Mouse (Mus musculus): ENCODE data around the gene Ola1. TPM values are rescaled to one million over a fixed set of nuclear protein-coding genes. Genes with fewer than 3 reads are reported as not detected.

Gene Ola1
- 105 and 115 TPM in 2 replicates for polyA plus RNA-seq (2015; fragmentation: Nextera tagmentation; extraction: Ambion mirVana)

GRCm38 (mm10) chr2:73218913-73219312 lies at the start of gene Ola1:
Gene Ola1, minus strand, starts transcription at chr2:73218924.

Other genes starting within 250 kb of the Ola1 start
- 26.8 and 30.5 TPM in 2 replicates for gene Sp3, start 238.5 kb downstream of the Ola1 start, polyA plus RNA-seq (2015; fragmentation: Nextera tagmentation; extraction: Ambion mirVana)
- gene Gm11084, start 232.2 kb downstream of the Ola1 start, polyA plus RNA-seq (2015; fragmentation: Nextera tagmentation; extraction: Ambion mirVana) = not detected in 2 replicates
- 0.88 and 1.3 TPM in 2 replicates for gene Sp9, start 53.0 kb upstream of the Ola1 start, polyA plus RNA-seq (2015; fragmentation: Nextera tagmentation; extraction: Ambion mirVana)
- gene Scrn3, start 93.7 kb upstream of the Ola1 start, polyA plus RNA-seq (2015; fragmentation: Nextera tagmentation; extraction: Ambion mirVana) = 8.5 and 9.2 TPM in 2 replicates
- 25.9 and 27.0 TPM in 2 replicates for gene Cir1, start 93.8 kb upstream of the Ola1 start, polyA plus RNA-seq (2015; fragmentation: Nextera tagmentation; extraction: Ambion mirVana)
- gene Gpr155, start 167.6 kb upstream of the Ola1 start, polyA plus RNA-seq (2015; fragmentation: Nextera tagmentation; extraction: Ambion mirVana) = 14.8 and 15.4 TPM in 2 replicates